Mouse (Mus musculus) kidney, postnatal 14 days (tissue): ENCODE data around the gene Prss47.

Source experiments
- DNase-seq: peaks from one replicate; pipeline ENCODE4 v3.0.0; 2022; ENCODE audit warnings: mixed read lengths

The Prss47 gene

GRCm38 (mm10) chr13:65052660-65053059 is at the start of gene Prss47:
Gene Prss47, minus strand, starts transcription at chr13:65052760.
- DNase-seq = no peak

- DNase-seq = no peak
These were observed 48.7 kb upstream of the Prss47 start for GRCm38 (mm10) chr13:65101232-65101631.

GRCm38 (mm10) chr13:65100678-65101077 is 48.1 kb upstream of the Prss47 start:
- no peak for DNase-seq

- DNase-seq = no peak
These were observed 44.5 kb upstream of the Prss47 start for GRCm38 (mm10) chr13:65097018-65097417.

- DNase-seq = no peak
These were observed 43.4 kb upstream of the Prss47 start for GRCm38 (mm10) chr13:65095923-65096322.

- DNase-seq = no peak
These were observed 17.4 kb upstream of the Prss47 start for GRCm38 (mm10) chr13:65069969-65070368.

GRCm38 (mm10) chr13:65035057-65035456 is 17.5 kb downstream of the Prss47 start:
- peak; percentile 4 for DNase-seq

GRCm38 (mm10) chr13:65032758-65033157 is 19.8 kb downstream of the Prss47 start, which contains the start of gene Spata31d1c:
Gene Spata31d1c, plus strand, starts transcription at chr13:65033058.
- DNase-seq = no peak

- DNase-seq = no peak
These were observed 41.4 kb downstream of the Prss47 start for GRCm38 (mm10) chr13:65011052-65011738.

- DNase-seq = no peak
These were observed 44.6 kb downstream of the Prss47 start for GRCm38 (mm10) chr13:65007971-65008370.

GRCm38 (mm10) chr13:65006760-65007159 is 45.8 kb downstream of the Prss47 start:
- no peak for DNase-seq

- no peak for DNase-seq
These were observed 47.1 kb downstream of the Prss47 start for GRCm38 (mm10) chr13:65005414-65005813.
